Mouse (Mus musculus) 3T3-L1 (cell line): ENCODE measurements at regions not wholly inside any gene's neighbourhood (a gene's known extent, or its start where the extent isn't known, plus 50 kb on each side); places are given as distances from the start of the nearest gene placed in this dataset.
A peak's percentile ranks its signal among the peaks of the same experiment; 100 is the strongest.

Experiments used
- DNase-seq: peaks from one replicate; pipeline ENCODE4 v3.0.0-alpha.2; 2015; ENCODE audit warnings: low read depth, low spot score

- no peak for DNase-seq
Measured at GRCm38 (mm10) chr5:133821273-133821672, 278.2 kb upstream of the Castor2 start.

- DNase-seq, result peak; percentile 7
Measured at GRCm38 (mm10) chr5:133815462-133815861, 284.0 kb upstream of the Castor2 start.

DNA sequence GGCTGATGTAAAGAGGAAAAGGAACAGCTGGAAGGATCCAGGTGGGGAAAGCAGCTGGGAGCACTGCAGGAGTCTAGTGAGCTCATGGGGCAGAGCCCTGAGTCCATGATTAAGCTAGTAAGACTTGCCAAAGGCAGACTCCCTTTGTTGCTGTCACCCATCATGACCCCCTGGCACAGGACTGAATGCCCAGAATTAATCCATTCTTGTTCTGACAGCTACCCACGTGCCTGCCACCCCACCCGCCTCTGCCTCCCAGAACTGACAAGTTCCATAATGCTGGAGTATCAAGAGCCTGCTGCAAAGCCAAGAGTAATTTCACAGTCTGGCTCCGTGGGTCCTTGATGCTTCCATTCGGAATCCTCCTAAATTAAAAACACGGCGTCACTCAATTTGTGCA, 285.1 kb upstream of the Castor2 start:
- DNase-seq, result no peak

DNA sequence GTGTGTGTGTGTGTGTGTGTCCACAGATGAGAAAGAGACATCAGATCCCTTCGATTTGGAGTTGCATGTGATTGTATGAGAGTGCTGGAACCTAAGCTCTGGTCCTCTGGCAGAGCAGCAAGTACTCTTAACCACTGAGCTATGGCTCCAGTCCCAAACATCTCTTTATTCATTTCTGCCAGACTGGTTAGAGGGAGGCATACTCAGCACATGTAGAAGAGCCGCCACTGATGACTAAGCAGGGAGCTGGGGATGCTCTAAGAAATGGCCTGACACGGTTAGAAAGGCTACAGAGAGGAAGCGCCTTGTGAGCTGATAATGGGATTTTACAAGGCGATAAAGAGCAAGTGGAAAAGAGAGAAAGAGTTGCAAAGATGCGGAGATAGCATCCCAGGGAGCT, 287.3 kb upstream of the Castor2 start:
- no peak for DNase-seq

DNA sequence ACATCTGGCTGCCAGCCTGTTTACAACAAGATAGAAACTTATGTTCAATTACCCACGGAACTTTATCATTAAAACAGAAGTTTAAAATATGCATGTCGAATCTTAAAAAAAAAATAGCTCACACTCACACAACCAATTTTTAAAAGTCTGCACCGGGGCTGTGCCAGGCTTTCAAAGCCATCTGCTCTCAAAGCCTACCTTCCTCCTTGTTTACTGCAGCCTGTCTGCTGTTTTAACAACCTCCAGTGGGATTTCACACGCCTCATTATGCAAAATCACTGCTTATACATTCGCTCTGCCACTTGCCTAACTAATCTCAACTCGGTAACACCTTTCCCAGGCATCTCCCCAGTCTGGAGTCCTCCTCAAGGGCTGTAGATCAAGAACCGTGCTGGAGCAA, 292.6 kb upstream of the Castor2 start:
- no peak for DNase-seq

DNA sequence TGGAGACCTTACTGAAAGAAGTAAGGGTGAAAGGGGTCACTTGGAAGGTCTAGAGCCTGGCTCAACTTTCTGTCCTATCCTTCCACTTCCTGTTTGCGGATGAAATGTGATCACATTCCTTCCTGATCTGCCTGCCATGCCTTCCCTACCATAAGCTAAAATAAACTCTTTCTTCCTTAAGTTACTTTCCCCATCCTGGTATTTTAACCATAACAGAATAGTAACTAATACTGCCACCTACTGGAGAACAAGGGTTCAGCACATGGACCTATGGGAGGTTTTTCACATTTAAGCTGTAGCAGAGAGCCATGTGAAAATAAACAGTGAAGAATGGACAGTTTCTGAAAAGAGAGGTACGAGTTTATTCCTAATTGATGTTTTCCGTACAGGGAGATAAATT, 297.5 kb upstream of the Castor2 start:
- DNase-seq, result peak; percentile 44

- peak; percentile 6 for DNase-seq
Measured at GRCm38 (mm10) chr5:133795638-133796037, 303.9 kb upstream of the Castor2 start.

DNA sequence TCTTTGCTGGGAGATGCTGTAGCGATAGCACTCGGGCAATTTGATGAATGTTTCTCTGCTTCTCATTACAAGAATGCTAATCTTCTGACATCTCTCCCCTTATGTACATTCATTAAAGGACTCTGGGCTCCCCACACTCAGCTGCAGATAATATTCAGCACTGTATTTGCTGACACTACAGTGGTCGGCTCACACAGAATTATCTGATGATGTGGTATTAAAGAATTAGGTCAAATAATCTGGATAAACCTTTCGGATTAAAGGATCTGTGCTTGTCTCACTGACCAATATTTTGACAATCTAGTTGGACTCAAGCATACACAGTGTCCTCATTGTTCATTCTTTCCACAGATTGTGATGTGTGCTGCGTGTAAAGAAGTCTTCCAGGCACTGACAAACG, 308.8 kb upstream of the Castor2 start:
- DNase-seq, result no peak

- DNase-seq, result no peak
Measured at GRCm38 (mm10) chr5:133788006-133788405, 311.5 kb upstream of the Castor2 start.

- DNase-seq, result no peak
Measured at GRCm38 (mm10) chr5:133787491-133787890, 312.0 kb upstream of the Castor2 start.

DNA sequence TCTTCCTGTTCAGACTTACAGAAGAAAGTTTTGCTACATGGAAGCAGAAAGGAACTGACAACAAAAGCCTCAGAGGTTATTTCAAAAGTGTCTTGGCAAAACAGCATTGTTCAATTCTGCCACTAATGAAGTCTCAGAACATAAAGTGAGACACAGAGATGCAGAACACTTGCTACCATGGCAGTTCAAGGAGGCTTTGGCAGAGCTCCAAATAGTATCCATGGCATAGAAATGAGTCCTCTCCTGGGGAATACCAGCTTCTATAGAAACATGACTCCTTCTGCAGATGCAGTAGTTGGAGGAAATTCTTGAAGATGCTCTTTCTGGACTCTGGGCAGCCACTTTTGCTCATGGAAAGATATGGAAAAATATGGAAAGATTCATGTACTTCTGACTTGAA, 322.9 kb upstream of the Castor2 start:
- DNase-seq, result no peak

DNA sequence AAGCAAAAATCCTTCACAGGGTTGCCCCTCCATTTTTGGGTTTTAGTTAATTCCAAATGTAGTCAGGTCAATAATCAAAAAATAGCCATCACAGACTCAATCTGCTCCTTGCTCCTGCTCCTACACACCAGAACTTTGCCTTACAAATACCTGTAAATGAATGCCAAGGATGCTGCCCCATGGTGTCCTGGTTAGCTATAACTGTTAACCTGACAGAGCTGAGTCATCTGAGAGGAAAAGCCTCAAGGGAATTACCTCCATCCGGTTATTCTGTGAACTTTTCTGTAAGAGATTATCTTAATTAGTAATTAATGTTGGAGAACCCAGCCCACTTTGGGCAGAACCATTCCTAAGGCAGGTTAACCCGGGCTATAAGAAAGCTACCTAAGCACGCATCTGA, 325.4 kb upstream of the Castor2 start:
- DNase-seq, result no peak

DNA sequence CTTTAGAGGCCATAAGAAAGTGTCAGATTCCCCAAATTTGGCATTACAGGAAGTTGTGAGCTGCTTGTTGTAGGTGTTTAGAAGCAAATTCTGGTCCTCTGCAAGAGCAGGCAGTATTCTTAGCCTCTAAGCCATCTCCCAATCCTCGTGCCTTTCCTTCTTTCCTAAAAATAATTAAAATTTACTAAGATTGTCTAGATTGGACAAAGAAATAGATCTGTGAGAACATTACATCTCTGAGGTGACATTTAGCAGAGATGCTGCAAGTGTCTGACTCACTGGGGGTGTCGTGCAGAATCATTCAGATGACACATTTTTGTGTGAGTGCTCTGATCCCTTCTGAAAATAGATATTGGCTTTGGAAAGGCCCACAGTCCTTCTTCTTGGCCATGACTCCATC, 330.7 kb upstream of the Castor2 start:
- DNase-seq, result no peak

DNA sequence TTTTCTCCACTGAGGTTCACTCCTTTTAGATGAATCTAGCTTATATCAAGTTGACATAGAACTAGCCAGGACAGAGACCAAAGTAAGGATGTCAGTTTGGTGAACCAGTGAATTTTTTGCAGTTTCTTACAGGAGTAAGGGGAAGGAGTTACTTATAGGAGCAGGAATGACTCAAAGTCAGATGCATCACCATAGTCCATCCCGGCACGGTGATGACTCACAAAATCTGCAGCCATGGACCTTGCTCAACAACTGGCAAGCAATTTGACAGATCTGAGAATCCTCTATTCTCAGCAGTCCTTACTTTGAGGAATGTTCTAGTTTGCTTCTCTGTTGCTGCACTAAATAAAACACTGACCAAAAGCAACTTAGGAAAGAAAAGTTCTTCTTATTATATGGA, 341.7 kb upstream of the Castor2 start:
- no peak for DNase-seq

- DNase-seq, result no peak
Measured at GRCm38 (mm10) chr5:133754180-133754579, 345.3 kb upstream of the Castor2 start.

- no peak for DNase-seq
Measured at GRCm38 (mm10) chr5:133753461-133754160, 345.9 kb upstream of the Castor2 start.

- no peak for DNase-seq
Measured at GRCm38 (mm10) chr5:133746960-133747359, 352.6 kb upstream of the Castor2 start.

DNA sequence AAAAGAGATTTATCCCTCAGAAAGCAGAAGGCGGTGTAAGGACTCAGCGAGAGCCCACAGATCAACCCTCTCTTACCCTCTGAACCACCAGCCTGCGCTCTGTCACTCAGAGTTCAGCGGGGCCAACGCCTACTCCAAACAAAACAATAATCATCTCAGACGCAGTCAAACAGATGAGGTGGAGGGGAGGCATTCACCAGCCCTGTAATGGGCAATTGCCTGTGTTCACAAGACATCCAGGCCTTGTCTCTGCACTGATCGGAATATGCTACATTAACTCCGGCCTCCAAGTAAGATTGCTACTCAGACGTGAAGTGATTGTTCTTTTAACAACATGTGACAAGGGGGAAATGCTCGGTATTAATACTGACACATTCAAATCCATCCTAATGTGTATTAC, 353.1 kb upstream of the Castor2 start:
- DNase-seq, result no peak

GRCm38 (mm10) chr5:133744136-133744535, 355.4 kb upstream of the Castor2 start:
- DNase-seq, result no peak

DNA sequence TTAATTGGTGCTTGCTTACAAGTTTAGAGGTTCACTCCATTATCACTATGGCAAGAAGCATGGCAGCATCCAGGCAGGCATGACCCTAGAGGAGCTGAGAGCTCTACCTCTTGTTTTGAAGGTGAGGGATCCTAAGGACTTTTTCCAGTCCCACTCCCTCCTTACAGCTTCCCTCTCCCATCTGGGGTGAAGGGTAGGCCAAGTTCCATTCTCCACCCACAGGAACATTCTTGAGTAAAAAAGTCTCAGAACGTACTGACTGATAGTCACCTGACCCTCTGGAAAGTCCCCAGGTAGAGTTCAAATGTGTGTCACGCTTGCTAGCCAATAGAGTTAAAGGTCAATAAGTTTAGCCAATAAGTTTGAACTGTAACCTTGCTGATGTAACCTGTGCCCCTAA, 355.9 kb upstream of the Castor2 start:
- no peak for DNase-seq

- no peak for DNase-seq
Measured at GRCm38 (mm10) chr5:133731871-133732270, 367.6 kb upstream of the Castor2 start.

- no peak for DNase-seq
Measured at GRCm38 (mm10) chr5:133718187-133719078, 381.1 kb upstream of the Castor2 start.

GRCm38 (mm10) chr5:133715830-133716229, 383.7 kb upstream of the Castor2 start:
- no peak for DNase-seq
